Mouse (Mus musculus): Measurements from ENCODE around the gene Khdc4.

Khdc4 gene

GRCm38 (mm10) chr3:88719098-88719497 is 33.5 kb downstream of the Khdc4 start:
- no peak for DNase-seq (ENCODE audit: low spot score in 2 of 2)

DNA sequence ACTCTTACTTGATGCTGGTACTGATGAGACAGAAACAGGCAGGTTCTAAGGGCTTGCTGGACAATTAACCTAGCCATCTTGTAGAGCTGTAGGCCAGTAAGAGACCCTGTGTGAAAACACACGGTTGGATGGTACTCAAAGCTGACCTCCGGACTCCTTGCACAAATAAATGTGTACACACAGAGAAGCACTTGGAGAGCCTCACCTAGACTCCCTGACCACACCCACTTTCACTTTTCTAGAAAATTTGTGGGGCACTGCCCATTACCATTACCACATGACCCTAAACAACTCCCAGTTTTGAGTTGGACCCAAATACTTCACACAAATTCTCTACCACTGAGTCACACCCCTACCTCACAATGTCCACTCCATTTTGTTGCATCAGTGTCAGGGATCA is 51.0 kb downstream of the Khdc4 start:
- DNase-seq (ENCODE audit: low spot score in 2 of 2): no peak

GRCm38 (mm10) chr3:88738641-88739040 is 53.0 kb downstream of the Khdc4 start:
- DNase-seq (ENCODE audit: low spot score in 2 of 2): peak; percentile 48 to 80

DNA sequence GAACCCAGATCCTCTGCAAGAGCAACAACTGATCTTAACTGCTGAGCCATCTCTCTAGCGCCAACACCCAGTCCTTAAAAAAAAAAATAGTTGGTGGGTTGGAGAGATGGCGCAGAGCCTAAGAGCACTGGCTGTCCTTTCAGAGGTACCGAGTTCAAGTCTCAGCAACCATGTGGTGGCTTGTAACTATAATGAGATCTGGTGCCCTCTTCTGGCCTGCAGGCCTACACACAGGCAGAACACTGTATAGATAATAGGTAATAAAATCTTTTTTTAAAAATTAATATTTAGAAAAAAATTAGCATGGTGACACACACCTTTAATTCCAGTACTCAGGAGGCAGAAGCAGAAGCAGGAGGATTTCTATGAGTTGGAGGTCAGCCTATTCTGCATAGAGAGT is 54.5 kb downstream of the Khdc4 start:
- no peak for DNase-seq (ENCODE audit: low spot score in 2 of 2)

DNA sequence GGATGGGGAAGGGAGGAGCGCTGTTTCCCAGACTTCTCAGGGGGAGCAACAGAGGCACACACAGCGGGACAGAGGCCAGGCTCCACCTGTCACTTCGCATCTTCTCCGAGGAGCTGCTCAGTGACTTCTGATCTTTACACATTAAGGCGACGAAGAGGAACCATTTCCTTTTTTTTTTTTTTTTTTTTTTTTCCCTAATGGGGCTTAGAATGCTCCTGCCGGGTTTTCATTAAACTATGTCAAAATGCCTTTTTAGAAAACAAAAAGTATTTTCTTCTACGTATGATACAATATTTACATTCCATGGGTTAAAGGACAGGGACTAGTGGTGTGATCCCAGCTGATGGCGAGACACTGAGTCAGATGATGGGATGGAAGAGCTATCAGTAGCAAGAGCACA is 59.9 kb downstream of the Khdc4 start:
- DNase-seq (ENCODE audit: low spot score in 2 of 2): no peak

DNA sequence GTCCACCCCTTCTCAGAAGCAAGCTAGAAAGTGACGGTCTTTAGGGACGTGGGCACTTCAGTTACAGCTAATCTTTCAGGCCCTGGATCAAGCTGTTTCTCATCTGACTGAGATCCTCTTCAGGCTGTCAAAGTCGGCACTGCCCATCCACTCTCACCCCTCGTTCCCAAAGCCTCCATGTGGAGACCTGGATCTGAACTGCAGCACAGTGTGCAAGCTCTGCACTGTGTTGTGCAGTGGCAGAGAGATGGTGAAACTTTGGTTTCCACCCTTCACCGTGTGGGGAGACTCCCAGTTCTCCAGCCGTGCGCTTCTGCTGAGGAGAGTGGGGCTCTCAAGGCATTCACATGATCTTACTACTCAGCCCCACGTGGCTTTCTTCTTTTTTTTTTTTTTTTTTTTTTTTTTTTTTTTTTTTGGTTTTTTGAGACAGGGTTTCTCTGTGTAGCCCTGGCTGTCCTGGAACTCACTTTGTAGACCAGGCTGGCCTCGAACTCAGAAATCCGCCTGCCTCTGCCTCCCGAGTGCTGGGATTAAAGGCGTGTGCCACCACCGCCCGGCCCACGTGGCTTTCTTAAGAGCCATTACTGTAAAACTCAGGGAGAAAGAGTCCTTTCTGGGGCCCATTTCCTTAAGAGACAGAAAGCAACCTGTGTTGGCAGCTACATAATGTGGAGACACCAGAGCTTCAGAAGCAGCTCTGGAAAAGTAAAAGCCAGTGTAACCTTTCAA is 60.7 kb downstream of the Khdc4 start:
- no peak for DNase-seq (ENCODE audit: low spot score in 2 of 2)

DNA sequence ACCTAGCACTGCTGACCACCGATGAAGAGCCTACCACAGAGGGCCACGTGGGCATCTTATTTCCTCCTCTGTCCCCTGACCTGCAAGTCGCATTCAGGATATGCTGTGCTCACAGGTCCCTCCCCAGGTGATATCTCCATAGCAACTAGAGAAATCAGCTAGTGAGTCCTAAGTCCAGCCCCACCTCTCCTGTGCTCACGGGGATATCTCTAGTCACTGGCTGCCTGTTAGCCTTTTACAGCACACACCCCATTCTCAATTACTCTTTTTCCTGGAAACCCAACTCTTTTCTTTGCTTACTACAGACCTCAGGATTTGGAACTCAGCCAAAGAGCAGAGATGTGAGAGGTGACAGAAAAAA is 61.2 kb downstream of the Khdc4 start:
- DNase-seq (ENCODE audit: low spot score in 2 of 2): no peak

- DNase-seq (ENCODE audit: low spot score in 2 of 2): no peak
Measured at GRCm38 (mm10) chr3:88754283-88754682, 68.7 kb downstream of the Khdc4 start.

DNA sequence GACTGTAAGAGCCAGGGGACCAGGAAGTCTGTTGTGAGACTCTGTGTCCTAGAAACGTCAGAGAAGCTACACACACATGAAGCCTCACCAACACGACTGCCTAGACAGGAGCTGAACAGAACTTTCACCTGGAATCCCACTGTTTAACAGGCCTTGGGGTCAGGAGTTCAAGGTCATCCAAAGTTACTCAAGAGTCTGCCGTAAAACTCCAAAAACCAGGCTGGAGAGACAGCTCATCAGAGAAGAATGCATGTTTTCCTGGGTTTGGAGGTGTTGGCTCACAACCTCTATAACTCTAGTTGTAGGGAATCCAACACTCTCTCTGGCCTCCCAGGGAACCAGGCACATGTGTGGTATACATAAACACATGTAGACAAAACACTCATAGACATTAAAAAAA is 69.9 kb downstream of the Khdc4 start:
- no peak for DNase-seq (ENCODE audit: low spot score in 2 of 2)

DNA sequence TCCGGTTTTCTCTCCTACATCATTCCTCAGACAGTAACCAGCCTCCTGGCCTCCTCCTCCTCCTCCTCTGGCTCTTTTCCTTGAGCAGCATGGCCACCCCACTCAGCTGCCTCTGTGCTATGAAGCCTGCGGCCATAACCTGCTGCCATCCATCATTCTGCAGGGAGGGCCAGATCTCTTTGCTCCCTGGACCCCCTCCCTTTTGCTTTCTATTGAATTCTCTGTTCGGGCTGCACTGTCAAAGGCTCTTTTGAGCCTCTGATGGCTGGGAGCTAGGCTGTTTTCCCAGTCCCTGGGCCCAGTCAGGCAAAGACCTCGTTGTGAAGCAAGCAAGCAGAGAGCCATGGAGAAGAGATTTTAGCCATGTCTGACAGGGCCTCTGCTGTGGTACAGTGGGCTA is 70.7 kb downstream of the Khdc4 start:
- DNase-seq (ENCODE audit: low spot score in 2 of 2): no peak

DNA sequence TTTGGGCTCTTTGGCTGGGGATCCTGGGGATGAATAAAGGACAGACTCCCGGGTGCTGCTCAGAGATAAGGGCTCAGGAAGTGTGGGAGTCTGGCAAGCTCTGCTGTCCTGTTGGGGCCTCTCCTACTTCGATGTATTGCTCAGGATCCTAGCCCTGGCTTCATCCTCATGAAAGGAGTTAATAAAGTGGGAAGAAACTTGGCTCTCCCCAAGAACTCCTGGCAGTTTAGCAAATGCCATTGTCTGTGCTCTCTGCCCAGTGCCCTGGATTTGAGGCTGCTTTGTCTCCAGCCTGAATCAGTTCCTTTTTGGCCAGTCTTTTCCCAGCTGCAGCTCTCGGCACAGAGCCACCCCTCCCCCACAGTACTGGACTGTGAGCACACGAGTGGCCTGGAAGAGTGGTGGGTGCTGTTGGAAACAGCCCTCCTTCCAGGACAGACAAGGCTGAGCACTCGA is 72.5 kb downstream of the Khdc4 start:
- DNase-seq (ENCODE audit: low spot score in 2 of 2): no peak

GRCm38 (mm10) chr3:88761619-88762018 is 76.0 kb downstream of the Khdc4 start:
- DNase-seq (ENCODE audit: low spot score in 2 of 2): no peak

GRCm38 (mm10) chr3:88762401-88762831 is 76.8 kb downstream of the Khdc4 start:
- no peak for DNase-seq (ENCODE audit: low spot score in 2 of 2)
